Mouse (Mus musculus): ENCODE results near the gene Fam162a. TPM values are rescaled to one million over a fixed set of nuclear protein-coding genes. Genes with fewer than 3 reads are reported as not detected.

Gene Fam162a
- polyA plus RNA-seq, 1 experiment from 2014 or later = 162 TPM

Other genes starting within 250 kb of the Fam162a start
- gene Parp14, start 200.1 kb downstream of the Fam162a start, polyA plus RNA-seq (2016; fragmentation: Nextera tagmentation; extraction: Ambion mirVana) = 0.56 and 0.57 TPM in 2 replicates
- gene Parp9, start 133.1 kb downstream of the Fam162a start, polyA plus RNA-seq (2016; fragmentation: Nextera tagmentation; extraction: Ambion mirVana) = 2.3 and 2.8 TPM in 2 replicates
- 1.9 and 2.2 TPM in 2 replicates for gene Dtx3l, start 132.4 kb downstream of the Fam162a start, polyA plus RNA-seq (2016; fragmentation: Nextera tagmentation; extraction: Ambion mirVana)
- 77.8 and 83.9 TPM in 2 replicates for gene Kpna1, start 92.8 kb downstream of the Fam162a start, polyA plus RNA-seq (2016; fragmentation: Nextera tagmentation; extraction: Ambion mirVana)
- 11.2 and 11.5 TPM in 2 replicates for gene Wdr5b, start 30.4 kb downstream of the Fam162a start, polyA plus RNA-seq (2016; fragmentation: Nextera tagmentation; extraction: Ambion mirVana)
- 47.7 and 64.5 TPM in 2 replicates for gene Ccdc58, start 91 bp upstream of the Fam162a start, polyA plus RNA-seq (2016; fragmentation: Nextera tagmentation; extraction: Ambion mirVana)
- gene Csta1, start 59.6 kb upstream of the Fam162a start, polyA plus RNA-seq (2016; fragmentation: Nextera tagmentation; extraction: Ambion mirVana) = 0.06 TPM in 1 of 2 replicates, not detected in the other
- gene Stfa2l1, start 85.2 kb upstream of the Fam162a start, polyA plus RNA-seq (2016; fragmentation: Nextera tagmentation; extraction: Ambion mirVana) = 1.5 TPM in 1 of 2 replicates, not detected in the other
- 1.5 and 2.6 TPM in 2 replicates for gene Gm5483, start 112.6 kb upstream of the Fam162a start, polyA plus RNA-seq (2016; fragmentation: Nextera tagmentation; extraction: Ambion mirVana)
- gene Gm5416, start 138.8 kb upstream of the Fam162a start, polyA plus RNA-seq (2016; fragmentation: Nextera tagmentation; extraction: Ambion mirVana) = not detected in 2 replicates
- not detected in 2 replicates for gene 2010005H15Rik, start 149.9 kb upstream of the Fam162a start, polyA plus RNA-seq (2016; fragmentation: Nextera tagmentation; extraction: Ambion mirVana)
- gene Stfa1, start 205.4 kb upstream of the Fam162a start, polyA plus RNA-seq (2016; fragmentation: Nextera tagmentation; extraction: Ambion mirVana) = 6.2 and 6.6 TPM in 2 replicates

Data from neural tube, embryonic 12.5 days (tissue).